Mouse (Mus musculus): ENCODE data around the gene Mgea5.

- TF ChIP-seq CTCF (IDR thresholded peaks at IDR 0.05; ENCODE audit: low read depth) (no peak), EP300 (IDR thresholded peaks at IDR 0.05; ENCODE audit: low read depth) (no peak)
These were observed 46.3 kb downstream of the Mgea5 start for GRCm38 (mm10) chr19:45737208-45737845.
